Mouse (Mus musculus) lung, postnatal 0 days (tissue): ENCODE data around the gene Cnot8.

ENCODE experiments used
- CTCF ChIP-seq: IDR thresholded peaks from 2 replicates; pipeline ENCODE4 v1.5.1; 2016; ENCODE audit warnings: antibody characterized with exemption, mild to moderate bottlenecking
- EP300 ChIP-seq: IDR thresholded peaks from 2 replicates; pipeline ENCODE4 v1.6.1; 2016; ENCODE audit warnings: antibody characterized with exemption, mild to moderate bottlenecking, control low read depth

- TF ChIP-seq CTCF (no peak), EP300 (no peak)
These were observed 41.4 kb upstream of the Cnot8 start for GRCm38 (mm10) chr11:58062586-58062985.
